Comparison of ENCODE assay signal across 11 mouse cellular contexts in genomic region chr4:151520103-151520502, GRCm38 (mm10).
DNase-seq lines count a peak whose midpoint lies in the region; ATAC-seq and TF ChIP-seq lines count a peak whose summit lies in the region.
"Had no signal": no experiment of that assay in that cellular context is flagged by ENCODE, and none has a peak within 500 bp of the region (broad histone marks: within the 10 kb centered on the region; RNA-seq: fewer than 3 reads in every experiment).

No protein-coding gene starts in this region.

- peak; percentile 52; the same call in 1 of the 2 replicates for TF ChIP-seq EP300 in heart, postnatal 0 days (IDR thresholded peaks at IDR 0.05; ENCODE audit: low read depth)

- H3K4me1 ChIP-seq in hindbrain, embryonic 14.5 days (replicated peaks; ENCODE audit: control insufficient read depth, insufficient read depth, low read length), result peaks cover 12% of the 10 kb centered on the region; the same call in 1 of the 2 replicates
- H3K4me1 ChIP-seq in hindbrain, embryonic 11.5 days (replicated peaks; ENCODE audit: control insufficient read depth, insufficient read depth, low read length), result no peaks in the 10 kb centered on the region
- H3K4me1 ChIP-seq in heart, postnatal 0 days (ENCODE audit: control insufficient read depth, insufficient read depth), result peaks cover 22% of the 10 kb centered on the region
- H3K4me1 ChIP-seq in lung, adult 2 months (ENCODE audit: control insufficient read depth, insufficient read depth, low read length), result no peaks in the 10 kb centered on the region

- no peak for DNase-seq in hindbrain, embryonic 14.5 days (ENCODE audit: low spot score)
- DNase-seq in hindbrain, embryonic 11.5 days (ENCODE audit: low spot score), result no peak
- DNase-seq in adrenal gland, postnatal 36 days, result peak; percentile 33 to 42
- DNase-seq in cerebellum, adult 9-11 months, result peak; percentile 87
- peak; percentile 27 for DNase-seq in heart, postnatal 0 days (ENCODE audit: low spot score)
- no peak for DNase-seq in layer of hippocampus, adult 9-10 months (ENCODE audit: low spot score)
- no peak for DNase-seq in kidney, postnatal 36 days
- DNase-seq in lung, adult 2 months, result no peak
- DNase-seq: lung, postnatal 10 days had no signal

- H3K27ac ChIP-seq in hindbrain, embryonic 14.5 days, result no peak overlapping the region
- no peak overlapping the region for H3K27ac ChIP-seq in hindbrain, embryonic 11.5 days (ENCODE audit: low read depth, low read length)
- H3K27ac ChIP-seq in heart, postnatal 0 days (ENCODE audit: low read depth), result no peak overlapping the region
- H3K27ac ChIP-seq: kidney, embryonic 15.5 days; neural tube, embryonic 12.5 days had no signal

- no peak overlapping the region for H3K4me3 ChIP-seq in hindbrain, embryonic 14.5 days (replicated peaks; ENCODE audit: low read length)
- H3K4me3 ChIP-seq in hindbrain, embryonic 11.5 days (ENCODE audit: low read depth, low read length), result no peak overlapping the region
- H3K4me3 ChIP-seq in heart, postnatal 0 days (ENCODE audit: low read depth, low read length), result no peak overlapping the region
- no peak overlapping the region for H3K4me3 ChIP-seq in lung, adult 2 months (replicated peaks; ENCODE audit: extremely low read depth, low read depth, low read length)
- H3K4me3 ChIP-seq: kidney, embryonic 15.5 days; neural tube, embryonic 12.5 days had no signal

- no peaks in the 10 kb centered on the region for H3K36me3 ChIP-seq in hindbrain, embryonic 14.5 days (replicated peaks; ENCODE audit: control insufficient read depth, insufficient read depth)
- H3K36me3 ChIP-seq in hindbrain, embryonic 11.5 days (ENCODE audit: control insufficient read depth, insufficient read depth, low read length), result no peaks in the 10 kb centered on the region
- H3K36me3 ChIP-seq in heart, postnatal 0 days (replicated peaks; ENCODE audit: control insufficient read depth, insufficient read depth, low read length), result no peaks in the 10 kb centered on the region
- H3K36me3 ChIP-seq: kidney, embryonic 15.5 days; neural tube, embryonic 12.5 days had no signal

- H3K27me3 ChIP-seq in hindbrain, embryonic 14.5 days (ENCODE audit: control insufficient read depth, insufficient read depth, low read length), result no peaks in the 10 kb centered on the region
- H3K27me3 ChIP-seq in hindbrain, embryonic 11.5 days (ENCODE audit: control insufficient read depth, insufficient read depth, low read length), result no peaks in the 10 kb centered on the region
- no peaks in the 10 kb centered on the region for H3K27me3 ChIP-seq in heart, postnatal 0 days (ENCODE audit: control insufficient read depth, insufficient read depth, low read length)
- H3K27me3 ChIP-seq: neural tube, embryonic 12.5 days had no signal

- ATAC-seq in hindbrain, embryonic 14.5 days (ENCODE audit: low FRiP score), result 0 out of 2 replicates have a peak, but pooled peaks have one; percentile 4
- ATAC-seq in hindbrain, embryonic 11.5 days (ENCODE audit: low FRiP score), result no peak
- ATAC-seq in heart, postnatal 0 days (ENCODE audit: insufficient read depth, low read depth), result peak; percentile 47

- no peak for TF ChIP-seq POLR2A in lung, adult 2 months (IDR thresholded peaks at IDR 0.05; ENCODE audit: borderline replicate concordance, extremely low read depth, low read depth, low read length)

- 31% methylated on average over 8 of the region's 8 CpGs for WGBS in hindbrain, embryonic 14.5 days
- 30% methylated on average over 8 of the region's 8 CpGs for WGBS in hindbrain, embryonic 11.5 days
- WGBS in heart, postnatal 0 days, result 11% methylated on average over 8 of the region's 8 CpGs
- WGBS in lung, adult 2 months, result 25% methylated on average over 8 of the region's 8 CpGs

- H3K9ac ChIP-seq in hindbrain, embryonic 14.5 days, result no peak overlapping the region
- no peak overlapping the region for H3K9ac ChIP-seq in hindbrain, embryonic 11.5 days (ENCODE audit: low read depth, low read length)
- H3K9ac ChIP-seq in heart, postnatal 0 days (replicated peaks; ENCODE audit: low read depth, low read length), result no peak overlapping the region
- H3K9ac ChIP-seq: kidney, embryonic 15.5 days; neural tube, embryonic 12.5 days had no signal

- H3K4me2 ChIP-seq in hindbrain, embryonic 14.5 days (replicated peaks), result no peak overlapping the region
- no peak overlapping the region for H3K4me2 ChIP-seq in hindbrain, embryonic 11.5 days (replicated peaks; ENCODE audit: low read depth, low read length)
- H3K4me2 ChIP-seq in heart, postnatal 0 days (ENCODE audit: low read depth, low read length), result no peak overlapping the region
- H3K4me2 ChIP-seq: kidney, embryonic 15.5 days; neural tube, embryonic 12.5 days had no signal

- no peak for TF ChIP-seq CTCF in heart, postnatal 0 days (IDR thresholded peaks at IDR 0.05; ENCODE audit: low read depth)
- TF ChIP-seq CTCF in lung, adult 2 months (IDR thresholded peaks at IDR 0.05; ENCODE audit: insufficient read depth, low read length), result no peak

- no peaks in the 10 kb centered on the region for H3K9me3 ChIP-seq in hindbrain, embryonic 14.5 days (ENCODE audit: control insufficient read depth, low read length)
- H3K9me3 ChIP-seq in hindbrain, embryonic 11.5 days (ENCODE audit: control insufficient read depth, low read length), result no peaks in the 10 kb centered on the region
- no peaks in the 10 kb centered on the region for H3K9me3 ChIP-seq in heart, postnatal 0 days (replicated peaks; ENCODE audit: control insufficient read depth, low read length)
- H3K9me3 ChIP-seq: kidney, embryonic 15.5 days had no signal

Comparison
In these comparisons a context has a peak if more than half of its experiments do, and no peak if none do; other contexts are left out.
1. DNase-seq: peak in adrenal gland, postnatal 36 days (2 of 2), cerebellum, adult 9-11 months (single experiment) and heart, postnatal 0 days (single experiment); none in hindbrain, embryonic 14.5 days (single experiment), hindbrain, embryonic 11.5 days (single experiment), layer of hippocampus, adult 9-10 months (single experiment), kidney, postnatal 36 days (0 of 2) and lung, adult 2 months (single experiment).